Mouse (Mus musculus): ENCODE measurements around the gene Smc6. TPM values are rescaled to one million over a fixed set of nuclear protein-coding genes. Genes with fewer than 3 reads are reported as not detected.

The Smc6 gene
- total RNA-seq, 4 experiments from 2014 or later: 27.4 to 35.8 (median 33.7) TPM

DNA sequence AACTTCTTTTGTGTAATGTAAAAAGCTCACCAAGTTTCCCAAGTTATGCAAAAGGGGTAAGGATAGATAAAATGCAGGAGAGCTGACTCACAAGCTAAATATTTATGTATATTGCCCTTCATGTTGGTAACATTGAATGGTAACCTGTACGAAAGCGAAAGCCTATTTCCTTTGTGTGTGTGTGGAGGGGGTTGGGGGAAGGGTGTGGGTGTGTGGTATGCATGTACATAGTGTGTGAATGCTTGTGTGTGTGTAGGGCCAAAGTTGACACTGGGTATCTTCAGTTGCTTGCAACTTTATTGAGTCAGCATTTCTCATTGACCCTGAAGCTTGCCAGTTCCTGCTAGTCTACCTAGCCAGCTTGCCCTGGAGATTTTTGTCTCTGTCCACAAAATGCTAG lies 15.9 kb downstream of the Smc6 start:
- DNase-seq (ENCODE audit: low spot score in 2 of 2): no peak

DNA sequence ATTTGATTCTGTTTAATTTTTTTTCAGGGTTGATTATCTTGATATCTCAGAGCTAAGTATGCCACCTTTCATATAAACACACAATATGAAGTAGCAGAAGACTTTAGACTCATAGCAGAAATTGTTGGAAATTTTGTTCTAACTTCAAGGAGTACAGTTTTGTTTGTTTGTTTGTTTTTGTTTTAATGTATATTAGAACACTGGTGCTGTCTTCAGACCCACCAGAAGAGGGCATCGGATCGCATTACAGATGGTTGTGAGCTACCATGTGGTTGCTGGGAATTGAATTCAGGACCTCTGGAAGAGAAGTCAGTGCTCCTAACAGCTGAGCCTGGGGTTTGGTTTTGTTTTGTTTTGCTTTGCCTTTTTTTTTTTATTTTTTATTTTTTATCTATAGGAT lies 20.7 kb downstream of the Smc6 start:
- no peak for DNase-seq (ENCODE audit: low spot score in 2 of 2)

DNA sequence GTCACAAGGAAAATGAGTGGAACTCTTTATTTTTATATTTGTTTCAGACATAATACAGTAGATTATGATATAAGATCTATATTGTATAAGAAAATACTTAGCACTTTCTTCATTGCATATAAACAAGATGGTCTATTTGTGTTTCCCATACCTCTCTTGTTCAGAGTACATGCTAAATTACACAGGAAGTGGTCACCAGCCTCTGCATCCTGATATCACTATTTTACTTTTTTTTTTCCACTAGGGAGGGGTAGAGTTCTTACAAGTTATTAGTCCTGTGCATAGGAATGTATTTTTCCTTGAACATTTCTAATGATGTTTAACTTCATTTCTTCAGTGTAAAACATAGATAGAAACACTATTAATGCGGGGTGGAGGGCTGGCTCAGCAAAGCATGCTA lies 35.2 kb downstream of the Smc6 start:
- no peak for DNase-seq (ENCODE audit: low spot score in 2 of 2)

GRCm38 (mm10) chr12:11306753-11307645 lies 41.3 kb downstream of the Smc6 start:
- DNase-seq (ENCODE audit: low spot score in 2 of 2): no peak

- no peak for DNase-seq (ENCODE audit: low spot score in 2 of 2)
Observed at GRCm38 (mm10) chr12:11311106-11311505, 45.4 kb downstream of the Smc6 start.

DNA sequence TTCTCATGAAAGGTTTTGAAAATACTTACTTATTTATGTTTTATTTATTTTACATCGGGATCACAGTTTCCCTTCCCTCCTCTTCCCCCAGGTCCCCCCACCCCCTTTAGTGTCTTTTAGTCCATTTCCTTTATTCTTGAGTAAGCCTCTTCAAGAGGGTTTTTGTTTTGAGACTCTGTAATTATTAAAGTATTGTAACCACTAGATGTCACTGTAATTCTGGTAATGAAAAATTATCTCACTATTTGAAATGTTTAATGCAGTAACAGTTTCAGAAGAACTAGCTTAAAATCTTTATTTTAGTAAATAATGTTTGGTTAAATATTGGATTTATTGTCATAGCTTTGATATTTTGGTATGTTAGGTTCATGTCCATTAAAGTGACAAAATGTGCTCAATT lies 48.2 kb downstream of the Smc6 start:
- DNase-seq (ENCODE audit: low spot score in 2 of 2): no peak

DNA sequence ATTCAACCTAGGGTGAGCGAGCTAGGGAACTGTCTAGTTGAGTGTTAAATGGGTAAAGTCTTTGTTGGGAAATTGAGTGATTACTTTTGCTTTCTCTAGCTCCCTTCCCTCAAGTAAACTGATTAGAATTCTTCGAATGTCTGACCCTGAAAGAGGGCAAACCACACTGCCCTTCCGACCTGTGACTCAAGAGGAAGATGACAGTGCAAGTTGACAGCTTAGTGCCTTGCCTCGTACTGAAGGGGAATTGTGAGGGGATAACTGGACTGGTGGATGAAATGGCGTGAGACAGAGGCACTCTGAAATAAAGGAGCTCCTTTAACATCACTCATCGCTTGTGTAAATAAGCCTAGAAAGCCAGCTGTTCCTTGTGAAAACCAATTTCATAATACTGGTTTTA lies 52.0 kb downstream of the Smc6 start:
- DNase-seq (ENCODE audit: low spot score in 2 of 2): no peak

GRCm38 (mm10) chr12:11324480-11324879 lies 58.8 kb downstream of the Smc6 start:
- DNase-seq (ENCODE audit: low spot score in 2 of 2): no peak

- no peak for DNase-seq (ENCODE audit: low spot score in 2 of 2)
Observed at GRCm38 (mm10) chr12:11326483-11326882, 60.8 kb downstream of the Smc6 start.

DNA sequence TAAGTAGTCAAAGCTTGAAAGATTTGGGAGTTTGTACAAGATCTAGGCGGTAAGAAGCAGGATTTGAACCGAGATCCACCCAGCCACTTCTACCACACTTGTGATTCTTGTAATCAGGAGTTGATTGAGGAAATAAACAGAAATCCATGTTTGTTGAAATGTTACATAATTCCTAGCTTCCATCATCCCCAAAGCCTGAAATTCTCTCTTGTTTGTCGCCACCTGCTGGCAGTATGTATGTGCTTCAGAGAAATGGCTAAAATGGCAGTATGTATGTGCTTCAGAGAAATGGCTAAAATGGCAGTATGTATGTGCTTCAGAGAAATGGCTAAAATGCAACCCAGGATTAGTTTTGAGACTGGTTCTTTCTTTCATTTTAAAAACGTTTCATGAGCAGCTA lies 71.2 kb downstream of the Smc6 start:
- peak in 1 of 2 experiments; percentile 48 for DNase-seq (ENCODE audit: low spot score in 2 of 2)

DNA sequence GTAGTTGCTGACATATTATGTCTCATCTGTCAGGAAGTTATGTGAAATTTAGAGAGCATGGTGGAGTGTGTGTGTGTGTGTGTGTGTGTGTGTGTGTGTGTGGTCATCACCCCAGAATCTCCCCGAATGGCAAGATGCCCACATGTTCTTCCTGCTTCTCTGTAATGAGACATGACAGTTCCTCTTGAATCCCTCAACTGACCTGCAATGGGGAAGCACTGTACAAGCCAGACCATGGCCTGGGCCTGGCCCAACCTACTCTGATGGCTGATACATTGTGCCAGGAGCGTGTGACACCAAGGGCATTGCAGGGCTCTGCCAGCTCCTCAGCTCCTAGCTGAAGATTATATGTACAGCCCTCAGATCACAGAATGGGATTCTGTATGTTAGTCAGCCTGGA lies 72.6 kb downstream of the Smc6 start:
- DNase-seq (ENCODE audit: low spot score in 2 of 2): no peak

DNA sequence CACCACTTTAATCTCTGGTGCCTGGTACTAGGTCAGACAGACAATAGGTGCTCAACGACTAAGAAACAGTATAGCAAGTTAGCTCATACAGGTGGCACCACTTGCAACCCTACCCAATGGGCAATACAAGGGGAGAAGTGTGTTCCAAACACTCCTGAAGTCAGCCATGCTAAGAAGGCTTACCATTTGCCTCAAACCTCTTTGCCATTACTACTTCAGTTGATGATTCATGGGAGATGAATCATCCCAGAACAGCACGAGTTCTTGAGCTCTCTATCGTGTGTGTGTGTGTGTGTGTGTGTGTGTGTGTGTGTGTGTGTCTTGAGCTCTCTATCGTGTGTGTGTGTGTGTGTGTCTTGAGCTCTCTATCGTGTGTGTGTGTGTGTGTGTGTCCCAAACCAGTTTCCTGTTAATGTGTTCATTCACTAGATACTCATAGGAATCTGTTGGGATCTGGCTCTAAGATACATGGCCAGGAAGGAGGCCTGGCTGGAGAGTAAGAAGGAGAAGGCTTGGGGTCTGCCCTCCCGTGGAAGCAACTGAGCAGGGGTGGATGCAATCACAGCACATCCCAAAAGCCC lies 76.4 kb downstream of the Smc6 start:
- no peak for DNase-seq (ENCODE audit: low spot score in 2 of 2)

DNA sequence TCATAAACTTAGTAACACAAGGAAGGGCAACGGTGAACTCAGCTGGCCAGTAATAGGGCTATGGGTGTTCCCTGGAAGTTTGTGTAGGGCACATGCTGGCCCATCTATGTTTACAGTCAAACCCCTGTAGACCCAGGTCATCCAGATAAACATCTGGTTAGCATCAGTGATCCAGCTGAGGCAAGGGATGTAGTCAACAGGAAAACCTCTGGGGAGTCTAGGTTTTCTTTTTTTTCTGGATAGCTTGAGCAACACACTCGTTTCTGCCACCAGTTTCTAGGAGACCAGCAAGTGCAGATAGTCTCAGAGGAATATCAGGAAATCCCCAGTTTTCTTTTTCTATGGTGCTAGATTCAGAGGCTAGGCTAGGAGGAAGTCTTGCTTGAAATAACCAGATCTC lies 80.3 kb downstream of the Smc6 start:
- DNase-seq (ENCODE audit: low spot score in 2 of 2): no peak

DNA sequence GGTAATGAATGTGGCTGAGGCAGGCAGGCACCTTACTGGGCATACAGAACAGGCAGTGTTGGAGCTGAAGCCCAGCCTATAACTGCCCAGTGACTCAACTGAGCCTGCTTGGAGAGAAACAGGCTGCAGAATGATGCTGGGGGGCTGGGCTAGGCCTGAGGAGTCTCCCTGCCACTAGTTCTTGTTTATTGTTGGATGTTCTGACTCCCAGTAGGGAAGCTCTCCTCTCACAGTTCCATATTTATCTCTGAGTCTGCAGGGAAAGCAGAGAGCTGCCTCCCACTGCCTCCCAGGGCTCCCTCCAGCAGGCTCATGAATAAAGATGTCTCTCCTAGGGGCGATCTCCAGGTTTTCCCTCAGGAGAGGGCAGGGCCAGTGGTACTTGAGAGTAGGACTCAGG lies 82.7 kb downstream of the Smc6 start:
- peak; percentile 39 to 46 for DNase-seq (ENCODE audit: low spot score in 2 of 2)

- no peak for DNase-seq (ENCODE audit: low spot score in 2 of 2)
Observed at GRCm38 (mm10) chr12:11349870-11350269, 84.2 kb downstream of the Smc6 start.

GRCm38 (mm10) chr12:11350895-11351294 lies 85.2 kb downstream of the Smc6 start:
- DNase-seq (ENCODE audit: low spot score in 2 of 2): peak; percentile 61 to 86

DNA sequence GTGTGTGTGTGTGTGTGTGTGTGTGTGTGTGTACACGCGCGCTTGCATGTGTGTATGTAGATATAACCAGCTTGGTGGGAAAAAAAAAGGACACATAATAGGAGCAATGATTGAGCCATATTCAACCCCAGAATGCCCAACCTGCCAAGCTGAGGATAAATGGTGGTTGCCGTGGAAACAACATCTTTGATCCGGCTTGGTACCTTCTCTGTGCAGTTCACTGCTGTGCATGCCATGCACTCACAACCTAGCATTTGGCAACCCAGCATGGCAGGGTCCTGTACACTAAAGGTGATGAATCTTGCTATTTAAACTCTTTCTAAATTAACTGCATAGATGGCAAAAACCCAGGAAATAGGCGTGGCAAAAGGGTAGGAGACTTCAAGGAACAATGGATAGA lies 96.7 kb downstream of the Smc6 start:
- no peak for DNase-seq (ENCODE audit: low spot score in 2 of 2)

- no peak for DNase-seq (ENCODE audit: low spot score in 2 of 2)
Observed at GRCm38 (mm10) chr12:11364870-11365269, 99.2 kb downstream of the Smc6 start.

GRCm38 (mm10) chr12:11367099-11367765 lies 101.5 kb downstream of the Smc6 start:
- DNase-seq (ENCODE audit: low spot score in 2 of 2): no peak

All from layer of hippocampus, adult 8-10 months (tissue).